Mouse (Mus musculus) lung, embryonic 14.5 days (tissue): ENCODE data around the gene Mapk10. TPM values are rescaled to one million over a fixed set of nuclear protein-coding genes. Genes with fewer than 3 reads are reported as not detected.

ENCODE experiments used
- ATAC-seq: fragments of 200-750 bp; cut with Nextera tagmentation; 2 replicates; pipeline ENCODE4 v1.8.0; 2017; ENCODE audit warnings: mild to moderate bottlenecking, moderate TSS enrichment, moderate library complexity; ENCODE audit not compliant: insufficient read depth
- DNase-seq: peaks from one replicate; pipeline ENCODE4 v3.0.0-alpha.2; 2015
- H3K27ac ChIP-seq: fragments of 300-500 bp; sonication (generic); 2 replicates; pipeline ENCODE4 v1.5.1; 2014; ENCODE audit warnings: low read depth, mild to moderate bottlenecking, moderate library complexity
- H3K27me3 ChIP-seq: fragments of 300-500 bp; sonication (generic); 2 replicates; pipeline ENCODE4 v1.6.1; 2014; ENCODE audit warnings: low read length, control low read depth; ENCODE audit not compliant: insufficient read depth
- H3K36me3 ChIP-seq: fragments of 300-500 bp; sonication (generic); 2 replicates; pipeline ENCODE4 v1.6.1; 2014; ENCODE audit warnings: control low read depth; ENCODE audit not compliant: insufficient read depth
- H3K4me1 ChIP-seq: fragments of 300-500 bp; sonication (generic); 2 replicates; pipeline ENCODE4 v1.6.1; 2014; ENCODE audit warnings: antibody characterized with exemption, control low read depth; ENCODE audit not compliant: insufficient read depth
- H3K4me2 ChIP-seq: fragments of 300-500 bp; sonication (generic); 2 replicates; pipeline ENCODE4 v1.6.1; 2014; ENCODE audit warnings: mild to moderate bottlenecking
- H3K4me3 ChIP-seq: fragments of 300-500 bp; sonication (generic); 2 replicates; pipeline ENCODE4 v1.5.1; 2014; ENCODE audit warnings: low read depth, low read length
- H3K9ac ChIP-seq: fragments of 300-500 bp; sonication (generic); 2 replicates; pipeline ENCODE4 v1.6.1; 2014
- H3K9me3 ChIP-seq: fragments of 300-500 bp; sonication (generic); 2 replicates; pipeline ENCODE4 v1.6.1; 2016; ENCODE audit warnings: low read depth, low read length, control low read depth
- CTCF ChIP-seq: IDR thresholded peaks from 2 replicates; pipeline ENCODE4 v1.5.1; 2016; ENCODE audit warnings: antibody characterized with exemption, low read depth
- WGBS: fragments of 180-500 bp; shearing (Covaris S2); extraction: QIAGEN DNeasy Blood & Tissue Kit; methylation state at CpG from one replicate; pipeline ENCODE4 v1.1.7; 2014; 5-methylcytosine and 5-hydroxymethylcytosine counted together
- polyA plus RNA-seq: library from polyadenylated mRNA; unstranded; fragments of >200 nt; fragmentation: Nextera tagmentation; extraction: Ambion mirVana; gene quantifications from 2 replicates; pipeline ENCODE4 v1.2.1, GENCODE M21; 2014

The Mapk10 gene
- polyA plus RNA-seq, 1 experiment from 2014 or later: 0.66 TPM

DNA sequence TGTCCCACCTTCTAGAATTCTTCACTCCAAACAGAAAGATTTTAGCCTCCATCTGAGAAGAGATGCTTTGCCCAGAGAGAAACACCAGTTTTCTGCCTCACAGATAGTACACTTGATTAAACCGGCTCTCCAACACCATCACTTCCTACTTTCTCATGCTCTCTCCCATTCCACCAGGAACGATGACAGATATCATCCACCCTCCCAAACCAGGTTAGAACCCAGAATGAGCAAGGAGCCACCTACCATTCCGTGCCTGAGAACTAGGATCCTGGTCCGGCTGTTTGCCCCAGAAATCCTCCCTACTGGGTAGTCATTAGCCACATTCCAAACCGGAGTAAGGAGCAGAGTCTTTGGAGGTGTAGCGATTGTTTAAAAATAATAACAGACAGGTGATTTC, 490 bp downstream of the Mapk10 start:
- Histone ChIP-seq H3K27ac (no peak overlapping the region), H3K4me1 (no peaks in the 10 kb centered on the region; the same call in 1 of the 2 replicates), H3K9ac (no peak overlapping the region), H3K4me3 (no peak overlapping the region), H3K4me2 (peak overlapping the region; percentile 50), H3K36me3 (no peaks in the 10 kb centered on the region), H3K27me3 (no peaks in the 10 kb centered on the region), H3K9me3 (no peaks in the 10 kb centered on the region)
- DNase-seq (no peak), ATAC-seq (no peak)
- TF ChIP-seq CTCF: no peak
- 24% methylated on average over 6 of the region's 6 CpGs for WGBS

GRCm38 (mm10) chr5:103210018-103210417, 1.1 kb downstream of the Mapk10 start:
- no peaks in the 10 kb centered on the region; the same call in 1 of the 2 replicates for H3K4me1 ChIP-seq
- WGBS: 55% methylated on average over 3 of the region's 3 CpGs
- no peaks in the 10 kb centered on the region for H3K36me3 ChIP-seq
- DNase-seq (no peak), ATAC-seq (no peak)
- no peak overlapping the region for H3K4me2 ChIP-seq
- H3K9me3 ChIP-seq: no peaks in the 10 kb centered on the region
- H3K27me3 ChIP-seq: no peaks in the 10 kb centered on the region
- no peak overlapping the region for H3K4me3 ChIP-seq
- H3K27ac ChIP-seq: no peak overlapping the region
- no peak for TF ChIP-seq CTCF
- H3K9ac ChIP-seq: no peak overlapping the region

DNA sequence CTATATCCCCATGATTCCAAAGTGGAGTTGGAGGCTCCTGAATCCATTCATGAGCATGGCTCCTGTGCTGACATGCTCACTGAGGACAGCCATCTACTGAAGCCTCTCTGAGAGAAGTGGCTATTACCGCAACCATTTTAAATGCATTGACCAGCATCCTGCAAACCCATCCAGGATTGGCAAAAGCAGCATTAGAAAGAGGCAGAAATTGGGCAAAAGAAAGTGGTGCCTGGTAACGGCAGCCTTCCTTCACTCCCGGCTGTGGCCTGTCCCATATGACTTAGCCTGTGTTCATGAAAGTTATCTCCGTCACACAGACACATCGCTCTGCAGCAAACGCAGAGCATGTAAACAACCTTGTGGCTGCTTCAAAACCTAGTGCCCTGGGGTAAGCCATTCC, 1.6 kb downstream of the Mapk10 start:
- Histone ChIP-seq H3K27me3 (no peaks in the 10 kb centered on the region), H3K36me3 (no peaks in the 10 kb centered on the region), H3K4me1 (no peaks in the 10 kb centered on the region; the same call in 1 of the 2 replicates), H3K9me3 (no peaks in the 10 kb centered on the region), H3K4me3 (no peak overlapping the region), H3K27ac (no peak overlapping the region), H3K4me2 (no peak overlapping the region), H3K9ac (no peak overlapping the region)
- no peak for ATAC-seq
- WGBS: 49% methylated on average over 6 of the region's 6 CpGs
- no peak for DNase-seq
- no peak for TF ChIP-seq CTCF

- 33% methylated on average over 8 of the region's 8 CpGs for WGBS
- no peak overlapping the region for H3K27ac ChIP-seq
- H3K4me1 ChIP-seq: no peaks in the 10 kb centered on the region; the same call in 1 of the 2 replicates
- no peak for TF ChIP-seq CTCF
- DNase-seq (no peak), ATAC-seq (no peak)
- no peak overlapping the region for H3K9ac ChIP-seq
- no peaks in the 10 kb centered on the region for H3K36me3 ChIP-seq
- H3K9me3 ChIP-seq: no peaks in the 10 kb centered on the region
- H3K4me3 ChIP-seq: no peak overlapping the region
- H3K4me2 ChIP-seq: no peak overlapping the region
- no peaks in the 10 kb centered on the region for H3K27me3 ChIP-seq
These were observed 2.3 kb downstream of the Mapk10 start for GRCm38 (mm10) chr5:103208869-103209268.

DNA sequence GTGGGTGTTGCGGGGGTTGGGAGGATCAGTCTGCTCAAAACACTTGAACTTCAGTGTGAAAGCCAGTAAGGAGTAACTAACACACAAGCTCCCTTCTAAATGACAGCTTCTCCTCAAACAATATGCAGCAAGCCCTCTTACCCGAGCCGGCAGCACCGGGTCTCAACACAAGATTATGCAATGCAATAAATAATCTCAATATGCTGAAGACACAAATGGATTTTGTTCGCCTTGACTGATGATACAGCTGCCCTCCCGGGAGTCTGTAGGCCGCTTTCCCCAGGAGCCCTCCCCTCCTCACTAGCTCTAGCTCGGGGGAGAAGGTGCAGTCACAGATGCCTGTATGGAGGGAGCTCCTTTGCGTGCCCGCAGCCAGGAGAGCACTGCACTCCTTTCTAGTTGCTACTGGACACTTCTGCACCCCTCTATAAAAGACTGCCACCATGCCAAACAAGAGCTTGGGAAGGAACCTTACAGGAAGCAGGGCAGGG, 3.1 kb downstream of the Mapk10 start:
- Histone ChIP-seq H3K9ac (no peak overlapping the region), H3K27me3 (no peaks in the 10 kb centered on the region), H3K36me3 (no peaks in the 10 kb centered on the region), H3K4me3 (no peak overlapping the region), H3K9me3 (no peaks in the 10 kb centered on the region), H3K4me1 (no peaks in the 10 kb centered on the region; the same call in 1 of the 2 replicates), H3K4me2 (no peak overlapping the region), H3K27ac (no peak overlapping the region)
- 63% methylated on average over 10 of the region's 10 CpGs for WGBS
- ATAC-seq: no peak
- no peak for DNase-seq
- TF ChIP-seq CTCF: no peak

GRCm38 (mm10) chr5:103197796-103198325, 13.3 kb downstream of the Mapk10 start:
- no peak for TF ChIP-seq CTCF
- WGBS: 70% methylated on average over 2 of the region's 2 CpGs

GRCm38 (mm10) chr5:103194549-103194948, 16.6 kb downstream of the Mapk10 start:
- Histone ChIP-seq H3K4me3 (no peak overlapping the region), H3K27ac (no peak overlapping the region), H3K4me1 (no peaks in the 10 kb centered on the region), H3K9ac (no peak overlapping the region), H3K36me3 (no peaks in the 10 kb centered on the region), H3K27me3 (no peaks in the 10 kb centered on the region), H3K4me2 (no peak overlapping the region), H3K9me3 (no peaks in the 10 kb centered on the region)
- DNase-seq (no peak), ATAC-seq (no peak)
- 46% methylated on average over 6 of the region's 6 CpGs for WGBS
- no peak for TF ChIP-seq CTCF

More at GRCm38 (mm10) chr5:103197796-103198325, 13.3 kb downstream of the Mapk10 start:
- Histone ChIP-seq H3K9ac (no peak overlapping the region), H3K9me3 (no peaks in the 10 kb centered on the region), H3K4me1 (no peaks in the 10 kb centered on the region), H3K27ac (no peak overlapping the region), H3K4me2 (no peak overlapping the region), H3K36me3 (no peaks in the 10 kb centered on the region), H3K4me3 (no peak overlapping the region), H3K27me3 (no peaks in the 10 kb centered on the region)
- ATAC-seq (no peak), DNase-seq (no peak)
